Mouse (Mus musculus) midbrain, embryonic 11.5 days (tissue): ENCODE data around the gene Atg101. TPM values are rescaled to one million over a fixed set of nuclear protein-coding genes. Genes with fewer than 3 reads are reported as not detected.

Experiments
- ATAC-seq: fragments of 200-750 bp; cut with Nextera tagmentation; 2 replicates; pipeline ENCODE4 v1.8.0; 2017; ENCODE audit warnings: moderate TSS enrichment, moderate library complexity; ENCODE audit not compliant: low FRiP score
- DNase-seq: peaks from one replicate; pipeline ENCODE4 v3.0.0; 2015; ENCODE audit warnings: low spot score; ENCODE audit errors: missing footprints
- H3K27ac ChIP-seq: fragments of 300-500 bp; sonication (generic); 2 replicates; pipeline ENCODE4 v1.5.1; 2014; ENCODE audit warnings: low read depth, low read length
- H3K27me3 ChIP-seq: fragments of 300-500 bp; sonication (generic); 2 replicates; pipeline ENCODE4 v1.6.1; 2014; ENCODE audit warnings: mild to moderate bottlenecking, low read length, moderate library complexity, mixed read lengths; ENCODE audit not compliant: control insufficient read depth, insufficient read depth
- H3K36me3 ChIP-seq: fragments of 300-500 bp; sonication (generic); 2 replicates; pipeline ENCODE4 v1.6.1; 2014; ENCODE audit warnings: mild to moderate bottlenecking, low read length, moderate library complexity, mixed read lengths; ENCODE audit not compliant: control insufficient read depth, insufficient read depth
- H3K4me1 ChIP-seq: fragments of 300-500 bp; sonication (generic); 2 replicates; pipeline ENCODE4 v1.6.1; 2014; ENCODE audit warnings: low read length; ENCODE audit not compliant: control insufficient read depth, insufficient read depth
- H3K4me2 ChIP-seq: fragments of 300-500 bp; sonication (generic); 2 replicates; pipeline ENCODE4 v1.6.1; 2014; ENCODE audit warnings: mild to moderate bottlenecking, moderate library complexity
- H3K4me3 ChIP-seq: fragments of 300-500 bp; sonication (generic); 2 replicates; pipeline ENCODE4 v1.5.1; 2014; ENCODE audit warnings: low read depth, low read length
- H3K9ac ChIP-seq: fragments of 300-500 bp; sonication (generic); 2 replicates; pipeline ENCODE4 v1.6.1; 2014; ENCODE audit warnings: low read length
- H3K9me3 ChIP-seq: fragments of 300-500 bp; sonication (generic); 2 replicates; pipeline ENCODE4 v1.6.1; 2016; ENCODE audit warnings: low read length; ENCODE audit not compliant: control insufficient read depth
- WGBS: fragments of 180-500 bp; shearing (Covaris S2); extraction: QIAGEN DNeasy Blood & Tissue Kit; methylation state at CpG from one replicate; pipeline ENCODE4 v1.1.7; 2014; 5-methylcytosine and 5-hydroxymethylcytosine counted together
- polyA plus RNA-seq: library from polyadenylated mRNA; unstranded; fragments of >200 nt; fragmentation: Nextera tagmentation; extraction: Ambion mirVana; gene quantifications from 2 replicates; pipeline ENCODE4 v1.2.1, GENCODE M21; 2014

Gene Atg101
- polyA plus RNA-seq, 1 experiment from 2014 or later = 67.4 TPM

DNA sequence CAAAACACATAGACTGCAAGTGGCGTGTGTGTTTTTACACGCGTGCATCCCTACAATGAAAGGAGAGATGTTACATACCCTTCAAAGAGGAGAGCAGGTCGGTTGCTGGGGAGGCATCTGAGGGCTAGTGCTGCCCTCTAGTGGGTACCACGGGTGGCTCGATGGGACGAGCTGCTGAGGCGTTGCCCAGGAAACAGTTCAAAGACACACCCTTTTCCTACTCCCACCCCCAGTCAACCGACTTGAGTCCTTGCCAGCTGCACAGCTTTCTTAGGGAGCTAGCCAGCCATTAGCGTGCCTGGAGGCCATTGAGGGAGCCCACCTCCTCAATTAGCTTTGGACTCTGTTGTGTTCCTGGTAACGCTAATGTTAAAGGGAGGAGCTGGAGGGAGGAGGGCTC, 31.8 kb downstream of the Atg101 start:
- WGBS = 5% methylated on average over 11 of the region's 11 CpGs
- ATAC-seq = peak; percentile 87
- Histone ChIP-seq H3K27me3 (no peaks in the 10 kb centered on the region), H3K4me2 (peak overlapping the region; percentile 8; the same call in 1 of the 2 replicates), H3K36me3 (no peaks in the 10 kb centered on the region), H3K4me3 (no peak overlapping the region), H3K9ac (no peak overlapping the region), H3K4me1 (peaks cover 4% of the 10 kb centered on the region; the same call in 1 of the 2 replicates), H3K9me3 (no peaks in the 10 kb centered on the region), H3K27ac (no peak overlapping the region)
- peak; percentile 97 for DNase-seq

GRCm38 (mm10) chr15:101316279-101316912, 32.3 kb downstream of the Atg101 start:
- no peak overlapping the region for H3K27ac ChIP-seq
- 74% methylated on average over 13 of the region's 13 CpGs for WGBS
- H3K27me3 ChIP-seq = no peaks in the 10 kb centered on the region
- DNase-seq (peak; percentile 83), ATAC-seq (no peak)
- H3K9me3 ChIP-seq = no peaks in the 10 kb centered on the region
- H3K4me3 ChIP-seq = no peak overlapping the region
- H3K4me2 ChIP-seq = peak overlapping the region; percentile 8; the same call in 1 of the 2 replicates
- H3K36me3 ChIP-seq = no peaks in the 10 kb centered on the region
- H3K9ac ChIP-seq = no peak overlapping the region
- peaks cover 4% of the 10 kb centered on the region; the same call in 1 of the 2 replicates for H3K4me1 ChIP-seq

GRCm38 (mm10) chr15:101316913-101317813, 33.1 kb downstream of the Atg101 start:
- ATAC-seq = no peak
- H3K9me3 ChIP-seq = no peaks in the 10 kb centered on the region
- peak; percentile 67 for DNase-seq
- WGBS = 82% methylated on average over 18 of the region's 18 CpGs
- no peak overlapping the region for H3K4me3 ChIP-seq
- H3K9ac ChIP-seq = no peak overlapping the region
- no peaks in the 10 kb centered on the region for H3K36me3 ChIP-seq
- H3K4me2 ChIP-seq = no peak overlapping the region
- H3K27ac ChIP-seq = no peak overlapping the region
- H3K4me1 ChIP-seq = peaks cover 4% of the 10 kb centered on the region; the same call in 1 of the 2 replicates
- no peaks in the 10 kb centered on the region for H3K27me3 ChIP-seq

DNA sequence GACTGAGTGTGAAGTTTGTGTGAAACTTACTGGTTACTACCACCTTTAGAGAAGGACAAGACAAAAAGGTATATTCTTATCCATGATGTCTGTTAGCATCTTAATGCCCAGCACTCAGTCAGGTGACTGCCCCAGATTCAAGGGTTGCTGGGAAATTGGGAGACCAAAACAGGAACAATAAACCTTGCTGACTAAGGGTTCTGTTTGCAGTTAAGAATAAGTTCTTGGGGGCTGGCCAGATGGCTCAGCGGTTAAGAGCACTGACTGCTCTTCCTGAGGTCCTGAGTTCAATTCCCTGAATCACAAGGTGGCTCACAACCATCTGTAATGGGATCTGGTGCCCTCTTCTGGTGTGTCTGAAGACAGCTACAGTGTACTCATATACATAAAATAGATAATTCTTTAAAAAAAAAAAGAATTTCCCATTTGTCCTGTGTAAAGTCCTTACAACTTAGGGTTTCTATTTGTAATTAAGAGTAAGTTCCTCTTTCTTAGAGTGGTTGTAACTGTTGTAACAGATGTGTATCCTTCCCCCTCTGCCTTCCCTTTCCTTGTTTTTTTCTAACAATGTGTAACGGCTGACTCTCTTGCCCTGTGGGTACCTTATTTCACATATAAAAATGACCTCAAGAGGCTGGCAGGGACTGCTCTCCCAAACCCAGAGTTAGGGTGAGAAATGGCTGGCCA, 33.9 kb downstream of the Atg101 start:
- 78% methylated on average over 2 of the region's 2 CpGs for WGBS
- H3K4me2 ChIP-seq = no peak overlapping the region
- H3K27me3 ChIP-seq = no peaks in the 10 kb centered on the region
- no peak overlapping the region for H3K27ac ChIP-seq
- DNase-seq (no peak), ATAC-seq (no peak)
- no peaks in the 10 kb centered on the region for H3K36me3 ChIP-seq
- no peak overlapping the region for H3K9ac ChIP-seq
- no peak overlapping the region for H3K4me3 ChIP-seq
- H3K4me1 ChIP-seq = peaks cover 4% of the 10 kb centered on the region; the same call in 1 of the 2 replicates
- no peaks in the 10 kb centered on the region for H3K9me3 ChIP-seq

DNA sequence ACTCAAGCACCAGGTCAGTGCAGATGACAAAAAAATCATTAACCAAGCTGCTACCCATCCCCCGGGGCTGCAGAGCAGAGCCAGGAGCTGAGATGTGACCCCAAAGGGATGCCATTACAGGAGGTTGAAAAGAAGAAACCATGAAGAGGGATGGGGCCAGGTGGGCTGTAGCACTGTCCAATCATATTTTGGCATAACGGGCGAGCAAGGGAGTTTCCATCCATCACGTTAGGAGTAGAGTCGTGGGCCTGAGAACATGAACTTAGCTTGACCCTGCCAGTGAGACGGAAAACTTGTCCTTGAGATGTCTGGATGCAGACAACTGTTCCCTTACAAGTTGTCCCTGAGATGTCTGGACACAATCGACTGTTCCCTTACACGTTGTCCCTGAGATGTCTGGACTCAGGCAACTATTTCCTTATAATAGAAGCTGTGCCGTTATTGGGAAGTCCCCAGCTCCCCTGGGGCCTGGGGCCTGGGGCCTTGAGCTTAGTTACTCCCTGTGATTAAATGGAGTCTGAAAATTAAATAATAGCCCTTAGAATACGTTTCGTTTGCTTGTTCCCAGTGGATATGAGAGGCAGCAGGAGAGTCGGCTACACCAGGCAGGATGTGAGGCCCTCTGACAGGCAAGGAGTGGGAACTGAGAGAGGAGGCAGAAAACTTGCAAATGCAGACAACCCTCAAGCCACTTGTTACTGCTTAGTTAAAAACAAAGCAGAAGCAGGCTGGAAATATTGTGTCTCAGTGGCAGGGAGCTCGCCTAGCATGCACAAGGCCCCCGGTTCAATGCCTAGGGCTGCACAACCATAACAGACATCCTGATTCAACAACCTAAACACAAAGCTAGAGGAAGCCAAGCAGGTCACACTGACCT, 35.1 kb downstream of the Atg101 start:
- Histone ChIP-seq H3K27me3 (no peaks in the 10 kb centered on the region), H3K36me3 (no peaks in the 10 kb centered on the region), H3K9ac (no peak overlapping the region), H3K27ac (no peak overlapping the region), H3K4me1 (peaks cover 4% of the 10 kb centered on the region; the same call in 1 of the 2 replicates), H3K4me2 (no peak overlapping the region), H3K9me3 (no peaks in the 10 kb centered on the region), H3K4me3 (no peak overlapping the region)
- ATAC-seq (no peak), DNase-seq (peak; percentile 37)
- 77% methylated on average over 14 of the region's 14 CpGs for WGBS

- H3K36me3 ChIP-seq = no peaks in the 10 kb centered on the region
- no peak overlapping the region for H3K27ac ChIP-seq
- ATAC-seq (no peak), DNase-seq (no peak)
- H3K27me3 ChIP-seq = no peaks in the 10 kb centered on the region
- no peak overlapping the region for H3K4me2 ChIP-seq
- 78% methylated on average over 6 of the region's 6 CpGs for WGBS
- H3K4me3 ChIP-seq = no peak overlapping the region
- H3K9me3 ChIP-seq = no peaks in the 10 kb centered on the region
- H3K9ac ChIP-seq = no peak overlapping the region
- H3K4me1 ChIP-seq = peaks cover 4% of the 10 kb centered on the region; the same call in 1 of the 2 replicates
Measured at GRCm38 (mm10) chr15:101320010-101320617, 36.0 kb downstream of the Atg101 start.

- no peaks in the 10 kb centered on the region for H3K27me3 ChIP-seq
- no peak overlapping the region for H3K4me2 ChIP-seq
- no peaks in the 10 kb centered on the region for H3K36me3 ChIP-seq
- WGBS = 70% methylated on average over 6 of the region's 6 CpGs
- peaks cover 4% of the 10 kb centered on the region; the same call in 1 of the 2 replicates for H3K4me1 ChIP-seq
- H3K4me3 ChIP-seq = no peak overlapping the region
- DNase-seq = peak; percentile 37
- H3K27ac ChIP-seq = no peak overlapping the region
- H3K9ac ChIP-seq = no peak overlapping the region
- H3K9me3 ChIP-seq = no peaks in the 10 kb centered on the region
- ATAC-seq = no peak
Measured at GRCm38 (mm10) chr15:101320618-101321041, 36.6 kb downstream of the Atg101 start.

DNA sequence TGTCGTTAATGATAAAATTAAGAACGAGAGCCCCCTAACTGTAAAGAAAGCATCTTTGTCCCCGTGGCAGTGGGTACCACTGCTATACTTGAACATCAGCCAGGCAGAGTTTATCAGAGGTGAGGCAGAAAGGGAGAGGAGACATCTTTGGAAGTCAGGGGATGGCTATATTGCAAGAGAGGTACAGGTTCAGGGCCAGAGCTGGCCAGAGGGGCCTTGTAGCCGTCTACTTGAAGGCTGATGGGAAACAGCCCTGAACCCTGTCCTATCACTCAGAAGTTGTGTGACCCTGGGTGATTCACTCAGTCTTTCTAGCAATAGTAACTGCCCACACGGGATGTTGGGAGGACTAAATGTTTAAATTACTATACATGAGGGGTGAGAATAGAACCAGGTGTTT, 37.1 kb downstream of the Atg101 start:
- WGBS = 77% methylated on average over 5 of the region's 5 CpGs
- no peak for ATAC-seq
- Histone ChIP-seq H3K27me3 (no peaks in the 10 kb centered on the region), H3K9ac (no peak overlapping the region), H3K27ac (no peak overlapping the region), H3K4me2 (no peak overlapping the region), H3K36me3 (no peaks in the 10 kb centered on the region), H3K9me3 (no peaks in the 10 kb centered on the region), H3K4me3 (no peak overlapping the region), H3K4me1 (peaks cover 1% of the 10 kb centered on the region; the same call in 1 of the 2 replicates)
- peak; percentile 61 for DNase-seq
